Mouse (Mus musculus): Measurements from ENCODE around the gene Gm5861. TPM values are rescaled to one million over a fixed set of nuclear protein-coding genes. Genes with fewer than 3 reads are reported as not detected.

The Gm5861 gene
- not detected in 2 replicates for polyA plus RNA-seq (2012; rRNA removed)

DNA sequence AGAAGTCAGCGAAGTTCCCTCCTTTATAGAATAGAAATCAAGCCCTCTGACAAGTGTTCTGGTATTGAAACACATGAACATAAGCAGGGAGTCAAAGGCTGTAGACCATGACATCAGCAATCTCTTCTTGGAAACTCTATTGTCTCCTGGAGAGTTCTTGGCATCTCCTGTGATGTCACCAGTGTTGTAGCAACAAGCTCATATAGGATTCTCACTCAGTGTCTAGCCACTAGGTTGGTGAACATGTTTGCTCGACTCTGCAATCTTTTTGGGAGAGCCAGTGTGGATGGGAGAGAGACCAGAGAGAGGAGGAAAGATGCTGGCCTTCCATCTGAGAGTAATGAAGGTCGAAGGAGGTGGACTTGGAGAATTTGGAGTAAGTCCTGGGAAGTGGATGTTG, at the start of gene Gm5861:
TSS of gene Gm5861 (plus strand) at position 301 of the 400 bp plus-strand sequence.

Other genes with a start within 250 kb of the Gm5861 start
- gene Gm8871, start 235.3 kb upstream of the Gm5861 start, polyA plus RNA-seq (2012; rRNA removed), result not detected in 2 replicates
- gene Gm8857, start 235.3 kb upstream of the Gm5861 start, polyA plus RNA-seq (2012; rRNA removed), result not detected in 2 replicates
- gene Gm8879, start 55.4 kb upstream of the Gm5861 start, polyA plus RNA-seq (2012; rRNA removed), result not detected in 2 replicates
- gene Gm8890, start 73.0 kb downstream of the Gm5861 start, polyA plus RNA-seq (2012; rRNA removed), result not detected in 2 replicates
- gene Speer1, start 158.4 kb downstream of the Gm5861 start, polyA plus RNA-seq (2012; rRNA removed), result not detected in 2 replicates
- gene Gm8897, start 233.3 kb downstream of the Gm5861 start, polyA plus RNA-seq (2012; rRNA removed), result not detected in 2 replicates

Data from liver, embryonic 14 days (tissue).